Mouse (Mus musculus): ENCODE measurements around the gene Cct6b. TPM values are rescaled to one million over a fixed set of nuclear protein-coding genes. Genes with fewer than 3 reads are reported as not detected.

Cct6b gene
- 0.14 and 0.26 TPM in 2 replicates for polyA plus RNA-seq (2016; fragmentation: Nextera tagmentation; extraction: Ambion mirVana)

- WGBS = under 1% methylated on average over 44 of the region's 44 CpGs
- Histone ChIP-seq H3K9me3 (no peaks in the 10 kb centered on the region), H3K4me1 (peaks cover 22% of the 10 kb centered on the region), H3K27ac (peak within 1 kb of the TSS; percentile 96), H3K36me3 (peaks cover 7% of the 10 kb centered on the region; the same call in 1 of the 2 replicates), H3K4me3 (peak within 1 kb of the TSS; percentile 92), H3K27me3 (ENCODE audit: insufficient read depth, poor library complexity, severe bottlenecking) (no peaks in the 10 kb centered on the region)
- peak; percentile 97 for DNase-seq (ENCODE audit: low spot score)
These were observed at the start of gene Cct6b, which contains the start of gene Zfp830 for GRCm38 (mm10) chr11:82763742-82764437. TSS of gene Cct6b (minus strand) at chr11:82764321. TSS of gene Zfp830 (plus strand) at chr11:82764345.

GRCm38 (mm10) chr11:82808485-82808884 lies 44.4 kb upstream of the Cct6b start:
- no peak overlapping the region for H3K27ac ChIP-seq
- 72% methylated on average over 5 of the region's 5 CpGs for WGBS

GRCm38 (mm10) chr11:82807370-82807769 lies 43.2 kb upstream of the Cct6b start:
- no peaks in the 10 kb centered on the region for H3K27me3 ChIP-seq (ENCODE audit: insufficient read depth, poor library complexity, severe bottlenecking)
- peaks cover 18% of the 10 kb centered on the region for H3K4me1 ChIP-seq
- H3K36me3 ChIP-seq = peaks cover 33% of the 10 kb centered on the region
- no peak for DNase-seq (ENCODE audit: low spot score)
- H3K27ac ChIP-seq = no peak overlapping the region
- no peak overlapping the region for H3K4me3 ChIP-seq
- no peaks in the 10 kb centered on the region for H3K9me3 ChIP-seq
- 77% methylated on average over 3 of the region's 3 CpGs for WGBS

More at GRCm38 (mm10) chr11:82808485-82808884, 44.4 kb upstream of the Cct6b start:
- Histone ChIP-seq H3K4me3 (no peak overlapping the region), H3K36me3 (peaks cover 22% of the 10 kb centered on the region), H3K27me3 (ENCODE audit: insufficient read depth, poor library complexity, severe bottlenecking) (no peaks in the 10 kb centered on the region), H3K9me3 (no peaks in the 10 kb centered on the region), H3K4me1 (peaks cover 28% of the 10 kb centered on the region)
- no peak for DNase-seq (ENCODE audit: low spot score)

GRCm38 (mm10) chr11:82806656-82807055 lies 42.5 kb upstream of the Cct6b start:
- Histone ChIP-seq H3K4me3 (no peak overlapping the region), H3K36me3 (peaks cover 38% of the 10 kb centered on the region), H3K27me3 (ENCODE audit: insufficient read depth, poor library complexity, severe bottlenecking) (no peaks in the 10 kb centered on the region), H3K9me3 (no peaks in the 10 kb centered on the region), H3K27ac (no peak overlapping the region), H3K4me1 (peaks cover 12% of the 10 kb centered on the region)
- WGBS = 74% methylated on average over 3 of the region's 3 CpGs
- DNase-seq (ENCODE audit: low spot score) = no peak

DNA sequence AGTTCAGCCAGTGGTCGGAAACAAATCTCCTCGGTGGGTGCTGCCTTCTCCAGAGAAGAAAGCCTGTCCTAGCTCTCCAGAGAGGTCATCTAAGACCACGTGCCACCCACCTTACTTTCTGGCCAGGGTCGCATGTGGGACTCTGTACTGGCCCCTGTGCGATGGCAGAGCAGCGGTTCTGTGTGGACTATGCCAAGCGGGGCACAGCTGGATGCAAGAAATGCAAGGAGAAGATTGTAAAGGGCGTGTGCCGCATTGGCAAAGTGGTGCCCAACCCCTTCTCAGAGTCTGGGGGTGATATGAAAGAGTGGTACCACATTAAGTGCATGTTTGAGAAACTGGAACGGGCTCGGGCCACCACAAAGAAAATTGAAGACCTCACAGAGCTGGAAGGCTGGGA lies 19.3 kb upstream of the Cct6b start:
- H3K4me1 ChIP-seq = peaks cover 16% of the 10 kb centered on the region
- H3K27ac ChIP-seq = no peak overlapping the region
- peaks cover 52% of the 10 kb centered on the region for H3K36me3 ChIP-seq
- H3K27me3 ChIP-seq (ENCODE audit: insufficient read depth, poor library complexity, severe bottlenecking) = no peaks in the 10 kb centered on the region
- DNase-seq (ENCODE audit: low spot score) = peak; percentile 64
- WGBS = 91% methylated on average over 11 of the region's 11 CpGs
- H3K9me3 ChIP-seq = no peaks in the 10 kb centered on the region
- H3K4me3 ChIP-seq = no peak overlapping the region

DNA sequence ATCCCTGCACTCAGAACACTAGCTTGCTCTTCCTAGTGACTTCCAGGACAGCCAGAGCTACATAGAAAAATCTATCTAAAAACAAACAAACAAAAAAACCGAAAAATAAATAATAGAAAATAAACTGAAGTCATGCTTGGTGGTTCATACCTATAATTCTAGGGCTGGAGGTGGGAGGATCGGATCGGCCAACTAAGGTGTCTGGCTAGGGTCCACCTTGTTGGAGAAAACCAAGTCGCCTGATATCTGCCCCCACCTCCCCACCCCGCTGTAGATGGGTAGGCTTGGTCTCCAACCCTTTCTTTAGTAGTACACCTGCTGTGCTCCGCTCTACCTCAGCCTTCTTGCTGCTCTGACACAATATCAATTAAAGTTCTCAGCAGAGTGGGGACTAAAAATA lies 18.1 kb upstream of the Cct6b start:
- WGBS = 50% methylated on average over 6 of the region's 6 CpGs
- DNase-seq (ENCODE audit: low spot score) = peak; percentile 69
- peaks cover 16% of the 10 kb centered on the region for H3K4me1 ChIP-seq
- H3K9me3 ChIP-seq = no peaks in the 10 kb centered on the region
- peak overlapping the region; percentile 95 for H3K4me3 ChIP-seq
- peak overlapping the region; percentile 99 for H3K27ac ChIP-seq
- H3K27me3 ChIP-seq (ENCODE audit: insufficient read depth, poor library complexity, severe bottlenecking) = no peaks in the 10 kb centered on the region
- H3K36me3 ChIP-seq = peaks cover 40% of the 10 kb centered on the region

- no peaks in the 10 kb centered on the region for H3K27me3 ChIP-seq (ENCODE audit: insufficient read depth, poor library complexity, severe bottlenecking)
- under 1% methylated on average over 79 of the region's 90 CpGs for WGBS
- H3K4me3 ChIP-seq = peak within 1 kb of the TSS; percentile 95
- no peaks in the 10 kb centered on the region for H3K9me3 ChIP-seq
- peaks cover 16% of the 10 kb centered on the region for H3K4me1 ChIP-seq
- H3K36me3 ChIP-seq = peaks cover 30% of the 10 kb centered on the region
- H3K27ac ChIP-seq = peak within 1 kb of the TSS; percentile 99
- peak; percentile 94 for DNase-seq (ENCODE audit: low spot score)
These were observed 17.1 kb upstream of the Cct6b start, which contains the start of gene Lig3 for GRCm38 (mm10) chr11:82780983-82781903. TSS of gene Lig3 (plus strand) at chr11:82781108.

GRCm38 (mm10) chr11:82780134-82780533 lies 16.0 kb upstream of the Cct6b start:
- peak overlapping the region; percentile 95 for H3K4me3 ChIP-seq
- peak overlapping the region; percentile 99 for H3K27ac ChIP-seq
- H3K27me3 ChIP-seq (ENCODE audit: insufficient read depth, poor library complexity, severe bottlenecking) = no peaks in the 10 kb centered on the region
- peak; percentile 68 for DNase-seq (ENCODE audit: low spot score)
- WGBS = 60% methylated on average over 5 of the region's 5 CpGs
- peaks cover 16% of the 10 kb centered on the region for H3K4me1 ChIP-seq
- no peaks in the 10 kb centered on the region for H3K9me3 ChIP-seq
- peaks cover 20% of the 10 kb centered on the region for H3K36me3 ChIP-seq

DNA sequence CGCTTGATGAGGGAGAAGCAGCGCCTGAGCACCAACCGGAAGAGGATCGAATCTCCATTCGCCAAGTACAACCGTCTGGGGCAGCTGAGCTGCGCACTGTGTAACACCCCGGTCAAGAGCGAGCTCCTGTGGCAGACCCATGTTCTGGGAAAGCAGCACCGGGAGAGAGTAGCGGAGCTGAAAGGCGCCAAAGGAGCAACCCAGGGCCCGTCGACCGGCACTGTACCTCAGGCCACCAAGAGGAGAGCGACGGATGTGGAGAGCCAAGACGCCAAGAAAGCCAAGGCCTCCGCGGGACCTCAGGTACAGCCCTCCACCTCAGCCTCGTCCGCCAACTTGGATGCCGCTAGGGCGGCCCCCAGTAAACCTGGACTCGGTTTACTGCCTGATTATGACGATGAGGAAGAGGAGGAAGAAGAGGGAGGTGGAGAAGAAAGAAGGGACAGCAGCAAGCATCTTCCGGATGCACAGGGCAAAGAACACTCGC lies 360 bp upstream of the Cct6b start:
- peaks cover 22% of the 10 kb centered on the region for H3K4me1 ChIP-seq
- H3K4me3 ChIP-seq = peak overlapping the region; percentile 92
- WGBS = under 1% methylated on average over 28 of the region's 28 CpGs
- H3K36me3 ChIP-seq = peaks cover 7% of the 10 kb centered on the region; the same call in 1 of the 2 replicates
- peak overlapping the region; percentile 96 for H3K27ac ChIP-seq
- no peak for DNase-seq (ENCODE audit: low spot score)
- H3K27me3 ChIP-seq (ENCODE audit: insufficient read depth, poor library complexity, severe bottlenecking) = no peaks in the 10 kb centered on the region
- no peaks in the 10 kb centered on the region for H3K9me3 ChIP-seq

DNA sequence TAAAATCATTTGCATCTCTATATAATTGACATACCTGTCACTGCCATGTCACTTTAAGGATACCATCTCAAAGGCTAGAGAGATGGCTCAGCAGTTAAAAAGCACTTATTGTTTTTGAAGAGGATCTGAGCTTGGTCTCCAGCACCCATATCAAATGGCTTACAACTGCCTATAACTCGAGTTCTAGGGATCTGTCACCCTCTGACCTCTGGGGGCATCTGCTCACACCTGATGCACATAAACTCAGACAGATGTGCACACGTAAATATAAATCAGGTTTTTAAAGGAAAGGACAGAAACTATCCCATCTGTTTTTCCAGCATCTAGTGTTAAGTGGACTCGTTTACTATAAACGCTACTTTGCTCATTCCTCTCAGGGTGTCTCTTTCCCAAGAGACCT lies 860 bp downstream of the Cct6b start:
- peak overlapping the region; percentile 96 for H3K27ac ChIP-seq
- H3K36me3 ChIP-seq = 0 out of 2 replicates have a peak, but pooled peaks cover 3% of the 10 kb centered on the region
- H3K9me3 ChIP-seq = no peaks in the 10 kb centered on the region
- no peaks in the 10 kb centered on the region for H3K27me3 ChIP-seq (ENCODE audit: insufficient read depth, poor library complexity, severe bottlenecking)
- peaks cover 22% of the 10 kb centered on the region for H3K4me1 ChIP-seq
- 18% methylated on average over 4 of the region's 4 CpGs for WGBS
- peak overlapping the region; percentile 92 for H3K4me3 ChIP-seq
- no peak for DNase-seq (ENCODE audit: low spot score)

- Histone ChIP-seq H3K9me3 (no peaks in the 10 kb centered on the region), H3K36me3 (0 out of 2 replicates have a peak, but pooled peaks cover 3% of the 10 kb centered on the region)
- WGBS = 84% methylated on average over 6 of the region's 6 CpGs
These were observed 1.8 kb downstream of the Cct6b start for GRCm38 (mm10) chr11:82762286-82762829.

DNA sequence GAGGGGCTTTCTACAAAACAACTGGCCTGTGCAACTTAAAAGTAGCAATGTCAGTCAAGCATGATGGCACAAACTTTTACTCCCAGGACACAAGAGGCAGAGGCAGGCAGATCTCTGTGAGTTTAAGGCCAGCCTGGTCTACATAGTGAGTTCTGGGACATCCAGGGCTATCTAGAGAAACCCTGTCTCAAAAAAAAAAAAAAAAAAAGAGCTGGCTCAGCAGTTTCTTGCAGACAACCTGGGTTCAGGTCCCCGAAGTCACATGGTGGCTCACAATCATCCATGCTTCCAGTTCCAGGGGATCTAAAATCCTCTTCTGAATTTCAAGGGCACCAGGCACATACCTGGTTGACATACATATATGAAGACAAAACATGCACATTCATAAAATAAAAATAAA lies 8.2 kb downstream of the Cct6b start:
- no peak for DNase-seq (ENCODE audit: low spot score)
- Histone ChIP-seq H3K9me3 (no peaks in the 10 kb centered on the region), H3K4me1 (no peaks in the 10 kb centered on the region), H3K27ac (no peak overlapping the region), H3K36me3 (no peaks in the 10 kb centered on the region), H3K4me3 (no peak overlapping the region), H3K27me3 (ENCODE audit: insufficient read depth, poor library complexity, severe bottlenecking) (no peaks in the 10 kb centered on the region)
- 82% methylated on average over 1 of the region's 1 CpGs for WGBS

More at GRCm38 (mm10) chr11:82762286-82762829, 1.8 kb downstream of the Cct6b start:
- H3K27me3 ChIP-seq (ENCODE audit: insufficient read depth, poor library complexity, severe bottlenecking) = no peaks in the 10 kb centered on the region
- no peak for DNase-seq (ENCODE audit: low spot score)
- no peak overlapping the region for H3K27ac ChIP-seq
- peaks cover 22% of the 10 kb centered on the region for H3K4me1 ChIP-seq
- H3K4me3 ChIP-seq = no peak overlapping the region

All from heart, embryonic 10.5 days (tissue).